Mouse (Mus musculus): ENCODE data around the gene Zfp872. TPM values are rescaled to one million over a fixed set of nuclear protein-coding genes. Genes with fewer than 3 reads are reported as not detected.
A peak's percentile ranks its signal among the peaks of the same experiment; 100 is the strongest.

Gene Zfp872
- polyA plus RNA-seq, 1 experiment from 2014 or later: 0.64 TPM

- Histone ChIP-seq H3K9ac (peak within 1 kb of the TSS; percentile 81), H3K4me2 (peak within 1 kb of the TSS; percentile 72), H3K4me3 (peak within 1 kb of the TSS; percentile 68), H3K36me3 (peaks cover 9% of the 10 kb centered on the region; the same call in 1 of the 2 replicates), H3K27ac (peak within 1 kb of the TSS; percentile 87), H3K4me1 (peaks cover 18% of the 10 kb centered on the region), H3K9me3 (no peaks in the 10 kb centered on the region), H3K27me3 (no peaks in the 10 kb centered on the region)
- ATAC-seq (ENCODE audit: borderline replicate concordance, extremely low read depth, low FRiP score, low TSS enrichment): peak; percentile 98
- under 1% methylated on average over 65 of the region's 65 CpGs for WGBS
Observed at GRCm38 (mm10) chr9:22156497-22157245, 31.2 kb upstream of the Zfp872 start, which contains the start of gene Pigyl. Pigyl (plus strand) TSS chr9:22156846.

- peaks cover 9% of the 10 kb centered on the region; the same call in 1 of the 2 replicates for H3K36me3 ChIP-seq
- peak overlapping the region; percentile 72 for H3K4me2 ChIP-seq
- H3K4me1 ChIP-seq: peaks cover 18% of the 10 kb centered on the region
- peak overlapping the region; percentile 81 for H3K9ac ChIP-seq
- H3K27me3 ChIP-seq: no peaks in the 10 kb centered on the region
- ATAC-seq (ENCODE audit: borderline replicate concordance, extremely low read depth, low FRiP score, low TSS enrichment): no peak
- H3K9me3 ChIP-seq: no peaks in the 10 kb centered on the region
- H3K27ac ChIP-seq: no peak overlapping the region
- peak overlapping the region; percentile 68 for H3K4me3 ChIP-seq
- WGBS: 55% methylated on average over 34 of the region's 34 CpGs
Observed at GRCm38 (mm10) chr9:22157516-22158265, 30.2 kb upstream of the Zfp872 start.

DNA sequence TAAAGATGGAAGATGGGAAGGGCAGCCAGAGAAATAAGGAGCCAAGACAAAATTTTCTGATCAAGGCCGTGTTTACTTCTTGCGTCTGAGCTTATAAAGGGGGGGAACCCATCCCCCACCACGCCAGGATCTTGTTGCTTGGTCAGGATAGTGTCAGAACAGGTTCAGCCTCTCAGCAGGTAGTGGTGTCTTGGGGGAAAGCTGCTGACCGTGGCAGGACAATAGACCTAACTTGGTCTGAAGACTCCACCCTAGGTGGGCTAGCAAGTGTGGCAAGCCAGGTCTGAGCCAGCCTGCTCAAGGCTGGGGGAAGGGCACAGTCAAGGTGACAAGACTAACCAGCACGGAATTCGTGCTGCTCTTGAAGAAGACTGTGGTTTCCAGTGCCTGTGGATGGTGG, 26.6 kb upstream of the Zfp872 start:
- Histone ChIP-seq H3K27me3 (no peaks in the 10 kb centered on the region), H3K4me2 (no peak overlapping the region), H3K9ac (no peak overlapping the region), H3K27ac (no peak overlapping the region), H3K4me3 (no peak overlapping the region), H3K9me3 (no peaks in the 10 kb centered on the region), H3K36me3 (peaks cover 9% of the 10 kb centered on the region; the same call in 1 of the 2 replicates), H3K4me1 (peaks cover 10% of the 10 kb centered on the region)
- 30% methylated on average over 6 of the region's 6 CpGs for WGBS
- no peak for ATAC-seq (ENCODE audit: borderline replicate concordance, extremely low read depth, low FRiP score, low TSS enrichment)

GRCm38 (mm10) chr9:22162305-22162704, 25.6 kb upstream of the Zfp872 start:
- no peak overlapping the region for H3K27ac ChIP-seq
- peaks cover 9% of the 10 kb centered on the region; the same call in 1 of the 2 replicates for H3K36me3 ChIP-seq
- ATAC-seq (ENCODE audit: borderline replicate concordance, extremely low read depth, low FRiP score, low TSS enrichment): no peak
- peaks cover 2% of the 10 kb centered on the region; the same call in 1 of the 2 replicates for H3K9me3 ChIP-seq
- H3K9ac ChIP-seq: no peak overlapping the region
- H3K4me2 ChIP-seq: no peak overlapping the region
- H3K27me3 ChIP-seq: no peaks in the 10 kb centered on the region
- WGBS: 67% methylated on average over 9 of the region's 9 CpGs
- H3K4me1 ChIP-seq: peaks cover 7% of the 10 kb centered on the region
- H3K4me3 ChIP-seq: no peak overlapping the region

DNA sequence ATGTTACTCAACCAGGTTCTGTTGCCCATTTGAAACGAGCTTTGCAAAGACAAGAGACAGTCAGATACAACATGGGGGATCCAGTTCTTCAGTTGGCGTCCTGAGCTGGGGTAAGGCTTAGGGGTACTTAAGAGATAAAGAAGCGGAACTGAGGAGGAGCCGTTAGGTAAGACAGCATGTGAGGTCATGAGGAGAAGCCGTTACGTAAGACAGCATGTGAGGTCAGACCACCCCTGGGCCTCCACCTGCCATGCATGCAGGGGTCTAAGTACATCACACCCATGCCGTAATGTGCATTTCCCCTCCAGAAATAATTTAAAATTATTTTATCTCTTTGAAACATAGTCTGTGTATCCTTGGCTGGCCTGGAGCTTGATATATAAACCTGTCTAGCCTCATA, 25.0 kb upstream of the Zfp872 start:
- WGBS: 80% methylated on average over 7 of the region's 7 CpGs
- Histone ChIP-seq H3K9ac (no peak overlapping the region), H3K9me3 (peaks cover 2% of the 10 kb centered on the region; the same call in 1 of the 2 replicates), H3K4me3 (no peak overlapping the region), H3K4me2 (no peak overlapping the region), H3K27me3 (no peaks in the 10 kb centered on the region), H3K4me1 (peaks cover 1% of the 10 kb centered on the region; the same call in 1 of the 2 replicates), H3K36me3 (peaks cover 8% of the 10 kb centered on the region; the same call in 1 of the 2 replicates), H3K27ac (no peak overlapping the region)
- no peak for ATAC-seq (ENCODE audit: borderline replicate concordance, extremely low read depth, low FRiP score, low TSS enrichment)

DNA sequence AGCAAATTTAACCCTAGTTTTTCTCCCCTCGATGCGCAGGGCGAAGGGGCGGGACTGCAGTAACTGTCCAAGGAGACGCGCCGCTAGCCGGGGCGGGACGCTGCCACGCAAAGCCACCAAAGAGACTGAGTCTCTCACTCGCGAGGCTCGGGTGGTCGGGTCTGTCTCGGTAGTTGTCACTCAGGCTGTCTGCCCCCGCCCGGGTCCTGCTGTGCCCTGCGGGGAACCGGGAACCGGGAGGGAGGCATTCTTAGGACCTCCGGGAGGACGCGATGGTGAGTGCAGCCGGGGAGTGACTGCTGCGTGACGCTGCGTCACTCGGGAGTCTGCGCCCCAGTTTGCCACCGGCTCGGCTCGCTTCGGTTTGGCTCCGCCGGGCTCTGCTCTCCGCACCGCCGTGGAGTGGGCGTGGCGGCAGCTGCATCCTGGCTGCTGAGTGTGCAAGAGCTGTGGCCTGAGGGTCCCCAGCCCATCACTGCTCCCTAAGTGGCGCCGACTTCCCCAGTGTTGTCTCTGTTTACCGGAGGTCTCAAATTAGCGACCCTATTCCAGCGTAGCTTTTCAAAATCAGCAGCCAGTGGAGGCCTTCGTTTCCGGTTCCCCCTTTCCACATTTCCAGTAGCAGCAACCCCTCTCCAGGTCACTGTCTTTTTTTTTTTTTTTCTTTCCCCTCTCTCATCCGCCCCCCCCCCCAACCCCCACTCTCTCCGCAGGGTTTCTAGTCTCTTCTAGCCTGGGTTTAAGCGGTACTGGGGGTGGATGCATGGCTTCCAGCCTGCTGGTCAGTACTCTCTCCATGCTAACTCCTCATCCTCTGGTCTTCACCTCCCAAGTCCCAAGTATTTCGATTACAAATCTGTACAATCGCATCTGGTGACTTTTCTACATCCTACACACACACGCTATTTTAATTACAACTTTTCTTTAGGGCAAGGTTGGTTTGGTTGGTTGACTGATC, 22.9 kb upstream of the Zfp872 start:
- Histone ChIP-seq H3K9ac (peak overlapping the region; percentile 69), H3K4me2 (peak overlapping the region; percentile 98), H3K27me3 (no peaks in the 10 kb centered on the region), H3K4me1 (no peaks in the 10 kb centered on the region), H3K36me3 (no peaks in the 10 kb centered on the region), H3K27ac (no peak overlapping the region), H3K9me3 (peaks cover 2% of the 10 kb centered on the region; the same call in 1 of the 2 replicates), H3K4me3 (peak overlapping the region; percentile 63)
- 3% methylated on average over 53 of the region's 54 CpGs for WGBS
- ATAC-seq (ENCODE audit: borderline replicate concordance, extremely low read depth, low FRiP score, low TSS enrichment): peak; percentile 69; the same call in 1 of the 2 replicates

DNA sequence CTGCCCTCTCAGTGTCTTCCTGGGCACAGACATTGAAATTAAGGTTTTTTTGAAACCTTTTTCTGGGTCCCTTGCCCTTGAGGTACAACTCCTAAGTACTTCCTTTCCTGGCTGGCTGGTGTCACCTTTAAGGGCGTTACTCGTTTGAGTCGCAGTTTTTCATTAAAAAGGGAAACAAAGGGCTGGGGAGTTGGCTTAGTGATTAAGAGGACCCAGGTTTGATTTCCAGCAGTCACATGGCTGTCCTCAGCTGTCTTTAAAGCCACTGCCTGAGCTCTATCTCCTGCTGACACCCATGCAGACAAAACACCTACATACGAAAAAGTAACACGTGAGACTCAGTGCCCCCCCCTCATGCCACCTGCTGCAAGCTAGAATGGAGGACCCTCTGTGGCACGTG, 21.9 kb upstream of the Zfp872 start:
- Histone ChIP-seq H3K4me2 (no peak overlapping the region), H3K36me3 (no peaks in the 10 kb centered on the region), H3K9ac (no peak overlapping the region), H3K4me3 (no peak overlapping the region), H3K9me3 (peaks cover 2% of the 10 kb centered on the region; the same call in 1 of the 2 replicates), H3K27ac (no peak overlapping the region), H3K4me1 (no peaks in the 10 kb centered on the region), H3K27me3 (no peaks in the 10 kb centered on the region)
- ATAC-seq (ENCODE audit: borderline replicate concordance, extremely low read depth, low FRiP score, low TSS enrichment): no peak
- 43% methylated on average over 6 of the region's 6 CpGs for WGBS

DNA sequence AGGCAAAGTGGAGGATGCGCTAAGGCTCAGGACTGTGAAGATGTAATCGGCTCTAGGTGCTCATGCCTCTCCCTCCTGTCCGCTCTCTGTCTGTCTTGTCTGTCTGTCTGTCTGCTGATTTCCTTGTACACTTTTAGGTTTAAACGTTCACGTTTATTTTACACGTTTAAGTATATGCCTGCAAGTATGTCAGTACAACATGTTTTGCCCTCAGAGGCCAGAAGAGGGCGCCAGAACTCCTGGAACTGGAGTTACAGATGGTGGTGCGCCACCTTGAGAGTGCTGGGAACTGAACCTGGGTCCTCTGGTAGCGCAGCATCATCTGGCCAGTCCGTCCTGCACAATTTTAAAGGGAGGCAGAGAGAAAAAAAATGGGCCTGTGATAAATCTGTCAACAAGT, 21.2 kb upstream of the Zfp872 start:
- Histone ChIP-seq H3K27ac (no peak overlapping the region), H3K9me3 (peaks cover 2% of the 10 kb centered on the region; the same call in 1 of the 2 replicates), H3K4me1 (no peaks in the 10 kb centered on the region), H3K4me2 (no peak overlapping the region), H3K36me3 (no peaks in the 10 kb centered on the region), H3K9ac (no peak overlapping the region), H3K4me3 (no peak overlapping the region), H3K27me3 (no peaks in the 10 kb centered on the region)
- 85% methylated on average over 10 of the region's 10 CpGs for WGBS
- ATAC-seq (ENCODE audit: borderline replicate concordance, extremely low read depth, low FRiP score, low TSS enrichment): no peak

- no peaks in the 10 kb centered on the region for H3K36me3 ChIP-seq
- H3K27me3 ChIP-seq: no peaks in the 10 kb centered on the region
- ATAC-seq (ENCODE audit: borderline replicate concordance, extremely low read depth, low FRiP score, low TSS enrichment): no peak
- H3K9ac ChIP-seq: no peak overlapping the region
- H3K27ac ChIP-seq: no peak overlapping the region
- WGBS: 92% methylated on average over 4 of the region's 4 CpGs
- H3K4me3 ChIP-seq: no peak overlapping the region
- no peak overlapping the region for H3K4me2 ChIP-seq
- H3K4me1 ChIP-seq: no peaks in the 10 kb centered on the region
- H3K9me3 ChIP-seq: peaks cover 2% of the 10 kb centered on the region; the same call in 1 of the 2 replicates
Observed at GRCm38 (mm10) chr9:22167751-22168150, 20.1 kb upstream of the Zfp872 start.

GRCm38 (mm10) chr9:22169327-22169726, 18.6 kb upstream of the Zfp872 start:
- Histone ChIP-seq H3K9ac (no peak overlapping the region), H3K9me3 (peaks cover 2% of the 10 kb centered on the region; the same call in 1 of the 2 replicates), H3K27ac (no peak overlapping the region), H3K4me3 (no peak overlapping the region), H3K36me3 (no peaks in the 10 kb centered on the region), H3K27me3 (no peaks in the 10 kb centered on the region), H3K4me1 (no peaks in the 10 kb centered on the region), H3K4me2 (no peak overlapping the region)
- no peak for ATAC-seq (ENCODE audit: borderline replicate concordance, extremely low read depth, low FRiP score, low TSS enrichment)
- WGBS: 90% methylated on average over 11 of the region's 11 CpGs

- Histone ChIP-seq H3K36me3 (no peaks in the 10 kb centered on the region), H3K27ac (no peak overlapping the region), H3K9ac (no peak overlapping the region), H3K4me3 (no peak overlapping the region), H3K4me2 (no peak overlapping the region), H3K9me3 (no peaks in the 10 kb centered on the region; the same call in 1 of the 2 replicates), H3K27me3 (no peaks in the 10 kb centered on the region), H3K4me1 (no peaks in the 10 kb centered on the region)
- ATAC-seq (ENCODE audit: borderline replicate concordance, extremely low read depth, low FRiP score, low TSS enrichment): no peak
- WGBS: 79% methylated on average over 4 of the region's 4 CpGs
Observed at GRCm38 (mm10) chr9:22172318-22172717, 15.6 kb upstream of the Zfp872 start.
